Mouse (Mus musculus) left cerebral cortex, postnatal 25 days (tissue): Measurements from ENCODE around the gene Gtsf1. TPM values are rescaled to one million over a fixed set of nuclear protein-coding genes. Genes with fewer than 3 reads are reported as not detected.

Experiments
- DNase-seq, 2 experiments: peaks; one replicate each; pipeline ENCODE4 v3.0.0; 2022; ENCODE audit warnings: low spot score in 2 of 2, mixed read lengths in 1 of 2
- intact Hi-C: fragments of 180-260 bp; cut with DNase I; formaldehyde crosslinking; loops from one replicate; pipeline ENCODE4 v1.15.1; 2025
- total RNA-seq, 2 experiments: library from RNA; stranded (reverse); gene quantifications; 2 replicates each; pipeline ENCODE4 v1.2.3; 2021

Gene Gtsf1
- total RNA-seq, 2 experiments from 2014 or later: 0.73 TPM; not detected in 1

GRCm38 (mm10) chr15:103359869-103360602, 70.2 kb downstream of the Gtsf1 start:
- peak in 1 of 2 experiments; percentile 46 for DNase-seq
- intact Hi-C loops: no loop called here

GRCm38 (mm10) chr15:103359122-103359510, 71.2 kb downstream of the Gtsf1 start:
- intact Hi-C loops: no loop called here
- no peak for DNase-seq

- DNase-seq: peak in 1 of 2 experiments; percentile 51
- intact Hi-C loops: no loop called here
Observed at GRCm38 (mm10) chr15:103358278-103359121, 71.8 kb downstream of the Gtsf1 start.

GRCm38 (mm10) chr15:103357817-103358216, 72.5 kb downstream of the Gtsf1 start:
- no peak for DNase-seq
- intact Hi-C loops: no loop called here

GRCm38 (mm10) chr15:103356130-103356529, 74.1 kb downstream of the Gtsf1 start:
- no peak for DNase-seq
- intact Hi-C loops: no loop called here

GRCm38 (mm10) chr15:103355420-103355819, 74.8 kb downstream of the Gtsf1 start:
- DNase-seq: no peak
- intact Hi-C loops: no loop called here

- intact Hi-C loops: no loop called here
- DNase-seq: no peak
Observed at GRCm38 (mm10) chr15:103354690-103355089, 75.6 kb downstream of the Gtsf1 start.

- intact Hi-C loops: no loop called here
- DNase-seq: no peak
Observed at GRCm38 (mm10) chr15:103353511-103354256, 76.6 kb downstream of the Gtsf1 start.

GRCm38 (mm10) chr15:103352856-103353255, 77.4 kb downstream of the Gtsf1 start:
- intact Hi-C loops: no loop called here
- peak in 1 of 2 experiments; percentile 52 for DNase-seq

Other genes starting within 250 kb of the Gtsf1 start
- gene Cbx5, start 190.7 kb downstream of the Gtsf1 start, total RNA-seq: 100 to 1,000 TPM; 173 to 187 TPM
- gene Hnrnpa1, start 190.0 kb downstream of the Gtsf1 start, total RNA-seq: 100 to 1,000 TPM; 218 to 219 TPM
- gene Nfe2, start 172.1 kb downstream of the Gtsf1 start, total RNA-seq: not detected
- 100 to 1,000 TPM; 101 to 102 TPM for gene Copz1, start 157.8 kb downstream of the Gtsf1 start, total RNA-seq
- gene Gpr84, start 119.9 kb downstream of the Gtsf1 start, total RNA-seq: under 1 TPM; 0.69 to 0.94 TPM
- 10 to 100 TPM; 62.4 to 64.8 TPM for gene Zfp385a, start 90.4 kb downstream of the Gtsf1 start, total RNA-seq
- gene Itga5, start 63.7 kb downstream of the Gtsf1 start, total RNA-seq: 1 to 10 TPM; 2.3 to 5.4 TPM
- gene Gtsf2, start 18.0 kb upstream of the Gtsf1 start, total RNA-seq: not detected
- gene Nckap1l, start 23.3 kb upstream of the Gtsf1 start, total RNA-seq: 10 to 100 TPM; 10.6 to 11.5 TPM
- 100 to 1,000 TPM; 124 to 227 TPM for gene Pde1b, start 72.6 kb upstream of the Gtsf1 start, total RNA-seq
- 100 to 1,000 TPM; 155 to 157 TPM for gene Ppp1r1a, start 107.5 kb upstream of the Gtsf1 start, total RNA-seq
- gene Glycam1, start 134.6 kb upstream of the Gtsf1 start, total RNA-seq: not detected